ENCODE assay signal across 21 mouse cellular contexts in the genomic region with DNA sequence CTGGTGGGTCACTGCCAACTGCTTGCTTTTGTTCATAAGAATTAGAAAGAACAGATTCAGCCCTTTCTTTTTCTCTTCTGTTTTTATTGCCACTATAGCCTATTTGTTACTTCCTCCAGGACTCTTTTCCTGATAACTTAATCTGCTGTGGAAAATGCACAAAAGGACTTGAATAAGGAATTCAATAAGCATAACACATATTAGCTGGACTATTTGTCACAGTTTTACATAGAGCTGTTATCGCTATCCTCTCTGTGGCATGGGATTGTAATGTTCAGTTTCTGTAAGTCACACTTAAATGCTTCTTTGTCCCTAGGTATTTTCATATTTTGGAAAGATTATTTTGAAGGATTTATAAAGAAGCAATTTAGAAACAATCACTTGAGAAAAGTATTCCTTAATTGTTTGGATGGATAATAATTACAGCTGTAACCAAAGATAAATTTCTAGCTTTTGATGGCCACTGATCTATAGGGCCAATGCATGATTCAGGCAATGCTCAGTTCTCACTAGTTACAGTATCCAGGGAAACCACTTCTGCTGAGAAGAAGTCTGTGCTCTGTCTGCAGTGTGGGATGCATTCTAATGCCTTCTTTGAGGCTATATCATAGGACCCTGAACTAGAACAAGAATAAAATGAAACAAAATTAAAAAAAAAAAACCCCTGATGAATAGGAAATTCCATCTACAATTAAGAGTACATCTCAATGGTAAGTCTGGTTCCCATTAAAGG.
DNase-seq lines count a peak whose midpoint lies in the region; ATAC-seq lines count a peak whose summit lies in the region.
"Had no signal": no experiment of that assay in that cellular context is flagged by ENCODE, and none has a peak within 500 bp of the region (broad histone marks: within the 10 kb centered on the region; RNA-seq: fewer than 3 reads in every experiment).

No protein-coding gene starts in this region.

- H3K27me3 ChIP-seq in embryonic facial prominence, embryonic 14.5 days (replicated peaks; ENCODE audit: control insufficient read depth, insufficient read depth, low read length), result no peaks in the 10 kb centered on the region
- H3K27me3 ChIP-seq in embryonic facial prominence, embryonic 10.5 days (replicated peaks; ENCODE audit: low read depth, poor library complexity, severe bottlenecking), result no peaks in the 10 kb centered on the region
- H3K27me3 ChIP-seq in midbrain, embryonic 11.5 days (ENCODE audit: control insufficient read depth, insufficient read depth, low read length), result no peaks in the 10 kb centered on the region
- no peaks in the 10 kb centered on the region for H3K27me3 ChIP-seq in midbrain, embryonic 10.5 days (ENCODE audit: low read depth, poor library complexity, severe bottlenecking)
- H3K27me3 ChIP-seq in midbrain, embryonic 13.5 days, result no peaks in the 10 kb centered on the region
- H3K27me3 ChIP-seq in neural tube, embryonic 14.5 days (ENCODE audit: control insufficient read depth, insufficient read depth, low read length), result no peaks in the 10 kb centered on the region
- H3K27me3 ChIP-seq: embryonic facial prominence, embryonic 13.5 days; limb, embryonic 15.5 days had no signal

- DNase-seq in embryonic facial prominence, embryonic 14.5 days (ENCODE audit: low spot score), result peak; percentile 13
- DNase-seq in embryonic facial prominence, embryonic 10.5 days (ENCODE audit: low spot score), result no peak
- DNase-seq in midbrain, embryonic 11.5 days (ENCODE audit: low spot score, missing footprints), result no peak
- no peak for DNase-seq in midbrain, embryonic 10.5 days (ENCODE audit: low spot score)
- DNase-seq in thymus, postnatal 36 days, result no peak
- DNase-seq in c-Kit-positive CD71-positive TER-119-positive erythroid progenitor cells, embryonic 14.5 days (ENCODE audit: low spot score), result no peak
- DNase-seq: adrenal gland, adult 8-10 months; cerebellum, adult 9-10 months; gastrocnemius, postnatal 36 days; kidney, adult 11 months; left cerebral cortex, postnatal 4 days; lung, embryonic 14.5 days; thymus, adult 2 months had no signal

- 67% methylated on average over 1 of the region's 1 CpGs for WGBS in embryonic facial prominence, embryonic 14.5 days
- 89% methylated on average over 1 of the region's 1 CpGs for WGBS in embryonic facial prominence, embryonic 10.5 days
- WGBS in midbrain, embryonic 11.5 days, result 52% methylated on average over 1 of the region's 1 CpGs
- WGBS in midbrain, embryonic 10.5 days, result 77% methylated on average over 1 of the region's 1 CpGs
- WGBS in midbrain, embryonic 13.5 days, result 30% methylated on average over 1 of the region's 1 CpGs
- WGBS in neural tube, embryonic 14.5 days, result 56% methylated on average over 1 of the region's 1 CpGs

- ATAC-seq in embryonic facial prominence, embryonic 14.5 days (ENCODE audit: low read depth), result no peak
- peak; percentile 69 for ATAC-seq in midbrain, embryonic 11.5 days (ENCODE audit: low FRiP score)
- ATAC-seq in midbrain, embryonic 13.5 days, result peak; percentile 88
- ATAC-seq in neural tube, embryonic 14.5 days (ENCODE audit: low read depth), result peak; percentile 58; the same call in 1 of the 2 replicates
- ATAC-seq: activated CD4-positive, CD25-positive, alpha-beta regulatory T cell, adult 4 months had no signal

- no peaks in the 10 kb centered on the region for H3K36me3 ChIP-seq in embryonic facial prominence, embryonic 14.5 days (ENCODE audit: control insufficient read depth, insufficient read depth, low read length)
- no peaks in the 10 kb centered on the region for H3K36me3 ChIP-seq in embryonic facial prominence, embryonic 10.5 days (replicated peaks)
- H3K36me3 ChIP-seq in midbrain, embryonic 11.5 days (ENCODE audit: control insufficient read depth, insufficient read depth, low read length), result no peaks in the 10 kb centered on the region
- H3K36me3 ChIP-seq in midbrain, embryonic 10.5 days, result no peaks in the 10 kb centered on the region
- no peaks in the 10 kb centered on the region for H3K36me3 ChIP-seq in midbrain, embryonic 13.5 days
- no peaks in the 10 kb centered on the region for H3K36me3 ChIP-seq in neural tube, embryonic 14.5 days (ENCODE audit: control insufficient read depth, insufficient read depth, low read length)
- H3K36me3 ChIP-seq: embryonic facial prominence, embryonic 13.5 days; limb, embryonic 15.5 days had no signal

- H3K27ac ChIP-seq in embryonic facial prominence, embryonic 14.5 days (replicated peaks; ENCODE audit: low read depth, low read length), result no peak overlapping the region
- no peak overlapping the region for H3K27ac ChIP-seq in embryonic facial prominence, embryonic 10.5 days (replicated peaks)
- H3K27ac ChIP-seq in midbrain, embryonic 11.5 days (ENCODE audit: low read depth, low read length), result no peak overlapping the region
- H3K27ac ChIP-seq in midbrain, embryonic 10.5 days (replicated peaks), result no peak overlapping the region
- no peak overlapping the region for H3K27ac ChIP-seq in midbrain, embryonic 13.5 days
- no peak overlapping the region for H3K27ac ChIP-seq in neural tube, embryonic 14.5 days (ENCODE audit: low read depth, low read length)
- H3K27ac ChIP-seq: embryonic facial prominence, embryonic 13.5 days; left cerebral cortex, adult 2 months; limb, embryonic 15.5 days; liver, embryonic 14.5 days; stomach, postnatal 0 days had no signal

- H3K4me3 ChIP-seq in embryonic facial prominence, embryonic 14.5 days (ENCODE audit: low read depth, low read length), result no peak overlapping the region
- H3K4me3 ChIP-seq in embryonic facial prominence, embryonic 10.5 days, result no peak overlapping the region
- no peak overlapping the region for H3K4me3 ChIP-seq in midbrain, embryonic 11.5 days (ENCODE audit: low read depth, low read length)
- H3K4me3 ChIP-seq in midbrain, embryonic 10.5 days, result no peak overlapping the region
- H3K4me3 ChIP-seq in midbrain, embryonic 13.5 days (replicated peaks), result no peak overlapping the region
- no peak overlapping the region for H3K4me3 ChIP-seq in neural tube, embryonic 14.5 days (ENCODE audit: low read depth, low read length)
- H3K4me3 ChIP-seq: embryonic facial prominence, embryonic 13.5 days; left cerebral cortex, adult 2 months; limb, embryonic 15.5 days had no signal

- H3K4me1 ChIP-seq in embryonic facial prominence, embryonic 14.5 days (ENCODE audit: control insufficient read depth, insufficient read depth, low read length), result no peaks in the 10 kb centered on the region
- no peaks in the 10 kb centered on the region for H3K4me1 ChIP-seq in embryonic facial prominence, embryonic 10.5 days
- H3K4me1 ChIP-seq in midbrain, embryonic 11.5 days (ENCODE audit: control insufficient read depth, insufficient read depth, low read length), result no peaks in the 10 kb centered on the region
- peaks cover 5% of the 10 kb centered on the region; the same call in 1 of the 2 replicates for H3K4me1 ChIP-seq in midbrain, embryonic 10.5 days
- H3K4me1 ChIP-seq in midbrain, embryonic 13.5 days (replicated peaks), result peaks cover 8% of the 10 kb centered on the region; the same call in 1 of the 2 replicates
- H3K4me1 ChIP-seq in neural tube, embryonic 14.5 days (ENCODE audit: control insufficient read depth, insufficient read depth, low read length), result no peaks in the 10 kb centered on the region
- H3K4me1 ChIP-seq: embryonic facial prominence, embryonic 13.5 days; limb, embryonic 15.5 days had no signal

- no peak overlapping the region for H3K4me2 ChIP-seq in embryonic facial prominence, embryonic 14.5 days (ENCODE audit: low read depth, low read length)
- no peak overlapping the region for H3K4me2 ChIP-seq in midbrain, embryonic 11.5 days
- no peak overlapping the region for H3K4me2 ChIP-seq in midbrain, embryonic 13.5 days (replicated peaks)
- no peak overlapping the region for H3K4me2 ChIP-seq in neural tube, embryonic 14.5 days (ENCODE audit: low read depth, low read length)
- H3K4me2 ChIP-seq: embryonic facial prominence, embryonic 13.5 days; limb, embryonic 15.5 days; lung, embryonic 14.5 days had no signal

- no peaks in the 10 kb centered on the region for H3K9me3 ChIP-seq in embryonic facial prominence, embryonic 14.5 days (ENCODE audit: control insufficient read depth, low read length)
- no peaks in the 10 kb centered on the region for H3K9me3 ChIP-seq in embryonic facial prominence, embryonic 10.5 days
- H3K9me3 ChIP-seq in midbrain, embryonic 11.5 days (ENCODE audit: control insufficient read depth, low read length), result no peaks in the 10 kb centered on the region
- no peaks in the 10 kb centered on the region for H3K9me3 ChIP-seq in midbrain, embryonic 10.5 days (replicated peaks)
- no peaks in the 10 kb centered on the region for H3K9me3 ChIP-seq in midbrain, embryonic 13.5 days
- no peaks in the 10 kb centered on the region for H3K9me3 ChIP-seq in neural tube, embryonic 14.5 days (ENCODE audit: control insufficient read depth, low read length)
- H3K9me3 ChIP-seq: embryonic facial prominence, embryonic 13.5 days; limb, embryonic 15.5 days had no signal

- no peak overlapping the region for H3K9ac ChIP-seq in embryonic facial prominence, embryonic 14.5 days (ENCODE audit: low read depth, low read length)
- H3K9ac ChIP-seq in midbrain, embryonic 11.5 days (ENCODE audit: low read length), result no peak overlapping the region
- H3K9ac ChIP-seq in midbrain, embryonic 13.5 days (replicated peaks), result no peak overlapping the region
- H3K9ac ChIP-seq in neural tube, embryonic 14.5 days (replicated peaks; ENCODE audit: low read depth, low read length), result no peak overlapping the region
- H3K9ac ChIP-seq: embryonic facial prominence, embryonic 13.5 days; limb, embryonic 15.5 days; liver, embryonic 14.5 days; lung, embryonic 14.5 days had no signal
